8 mouse cellular contexts compared by ENCODE assay signal in the genomic region with DNA sequence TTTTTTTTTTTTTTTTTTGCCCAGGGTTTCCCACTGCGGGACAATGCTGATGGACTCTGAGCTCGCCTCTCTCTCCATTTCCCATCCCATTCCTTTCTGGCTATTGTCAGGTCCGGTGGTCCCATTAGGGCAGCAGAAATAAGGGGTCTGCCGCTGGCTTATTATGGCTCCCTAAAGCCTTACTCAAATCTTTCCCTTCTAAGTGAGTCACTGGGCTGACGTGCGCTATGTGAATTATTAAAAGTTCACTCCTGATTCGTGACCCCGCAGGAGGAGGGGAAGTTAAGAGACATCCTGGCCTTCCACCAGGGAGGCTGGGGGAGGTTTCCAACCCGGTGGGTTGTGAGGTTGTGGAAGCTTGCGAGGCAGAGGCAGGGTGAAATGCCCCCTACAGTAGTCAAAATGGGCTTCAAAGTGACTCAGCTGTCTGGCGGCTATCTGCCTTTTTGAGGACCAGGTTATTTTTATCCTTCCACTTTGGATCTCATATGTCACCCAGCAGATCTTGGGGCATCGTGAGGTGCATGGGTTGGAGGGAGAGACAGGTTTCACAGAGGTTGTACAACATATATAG. TPM values are rescaled to one million over a fixed set of nuclear protein-coding genes. Genes with fewer than 3 reads are reported as not detected.
A peak's percentile ranks its signal among the peaks of the same experiment; 100 is the strongest.
DNase-seq lines count a peak whose midpoint lies in the region; ATAC-seq and TF ChIP-seq lines count a peak whose summit lies in the region.

No protein-coding gene starts in this region.

- no peaks in the 10 kb centered on the region for H3K27me3 ChIP-seq in lung, postnatal 0 days (replicated peaks; ENCODE audit: insufficient read depth, low read length)
- H3K27me3 ChIP-seq in heart, embryonic 16.5 days (ENCODE audit: control insufficient read depth, insufficient read depth, low read length): no peaks in the 10 kb centered on the region
- H3K27me3 ChIP-seq in liver, postnatal 0 days (ENCODE audit: insufficient read depth, low read length): peaks cover 30% of the 10 kb centered on the region

- 1% methylated on average over 12 of the region's 12 CpGs for WGBS in lung, postnatal 0 days
- WGBS in heart, embryonic 16.5 days: 2% methylated on average over 12 of the region's 12 CpGs
- WGBS in liver, postnatal 0 days (ENCODE audit: insufficient replicate concordance): 7% methylated on average over 12 of the region's 12 CpGs

- no peaks in the 10 kb centered on the region for H3K9me3 ChIP-seq in lung, postnatal 0 days (ENCODE audit: low read length)
- no peaks in the 10 kb centered on the region for H3K9me3 ChIP-seq in heart, embryonic 16.5 days (replicated peaks; ENCODE audit: control insufficient read depth, low read length)
- H3K9me3 ChIP-seq in liver, postnatal 0 days (ENCODE audit: low read length): no peaks in the 10 kb centered on the region

- no peak for TF ChIP-seq POLR2A in embryonic fibroblast, embryonic 13.5 days (IDR thresholded peaks at IDR 0.05; ENCODE audit: low read depth, low read length)

- H3K27ac ChIP-seq in lung, postnatal 0 days (ENCODE audit: low read length): no peak overlapping the region; the same call in 1 of the 2 replicates
- 0 out of 2 replicates have a peak overlapping the region, but pooled peaks have one; percentile 1 for H3K27ac ChIP-seq in embryonic fibroblast, embryonic 13.5 days (ENCODE audit: insufficient read depth, low read length)
- peak overlapping the region; percentile 98 for H3K27ac ChIP-seq in heart, embryonic 16.5 days (ENCODE audit: low read length)
- no peak overlapping the region for H3K27ac ChIP-seq in liver, postnatal 0 days (ENCODE audit: low read depth)

- H3K4me1 ChIP-seq in lung, postnatal 0 days (ENCODE audit: insufficient read depth, low read depth, low read length): peaks cover 6% of the 10 kb centered on the region; the same call in 1 of the 2 replicates
- no peaks in the 10 kb centered on the region for H3K4me1 ChIP-seq in embryonic fibroblast, embryonic 13.5 days (ENCODE audit: control insufficient read depth, insufficient read depth, low read length)
- H3K4me1 ChIP-seq in heart, embryonic 16.5 days (ENCODE audit: control insufficient read depth, insufficient read depth, low read length): peaks cover 33% of the 10 kb centered on the region
- no peaks in the 10 kb centered on the region for H3K4me1 ChIP-seq in liver, postnatal 0 days (ENCODE audit: insufficient read depth)

- no peak for ATAC-seq in lung, postnatal 0 days
- 0 out of 2 replicates have a peak, but pooled peaks have one; percentile 14 for ATAC-seq in heart, embryonic 16.5 days (replicated peaks; ENCODE audit: extremely low read depth, insufficient read depth, low FRiP score)
- ATAC-seq in liver, postnatal 0 days: no peak

- no peak overlapping the region for H3K9ac ChIP-seq in lung, postnatal 0 days (replicated peaks; ENCODE audit: low read depth)
- peak overlapping the region; percentile 97 for H3K9ac ChIP-seq in heart, embryonic 16.5 days (ENCODE audit: low read length)
- no peak overlapping the region for H3K9ac ChIP-seq in liver, postnatal 0 days (replicated peaks)

- H3K4me3 ChIP-seq in lung, postnatal 0 days (ENCODE audit: low read depth, low read length): peak overlapping the region; percentile 61
- peak overlapping the region; percentile 72 for H3K4me3 ChIP-seq in embryonic fibroblast, embryonic 13.5 days (ENCODE audit: insufficient read depth, low read length)
- peak overlapping the region; percentile 93 for H3K4me3 ChIP-seq in heart, embryonic 16.5 days (ENCODE audit: low read length)
- H3K4me3 ChIP-seq in liver, postnatal 0 days (ENCODE audit: low read depth, low read length): no peak overlapping the region

- DNase-seq in lung, postnatal 0 days (ENCODE audit: low spot score): peak; percentile 8
- DNase-seq in lung, postnatal 4 days: no peak
- DNase-seq in liver, postnatal 0 days: no peak
- DNase-seq in spleen, adult 12 weeks (ENCODE audit: low spot score): no peak
- no peak for DNase-seq in thymus, postnatal 0 days (ENCODE audit: low spot score)
- no peak for DNase-seq in urinary bladder, postnatal 25 days (ENCODE audit: low spot score)

- H3K36me3 ChIP-seq in lung, postnatal 0 days (ENCODE audit: insufficient read depth, low read length): no peaks in the 10 kb centered on the region
- no peaks in the 10 kb centered on the region for H3K36me3 ChIP-seq in heart, embryonic 16.5 days (ENCODE audit: control insufficient read depth, insufficient read depth)
- H3K36me3 ChIP-seq in liver, postnatal 0 days (replicated peaks; ENCODE audit: insufficient read depth, low read length): no peaks in the 10 kb centered on the region

- no peak for TF ChIP-seq EP300 in lung, postnatal 0 days (IDR thresholded peaks at IDR 0.05)
- TF ChIP-seq EP300 in liver, postnatal 0 days (IDR thresholded peaks at IDR 0.05; ENCODE audit: low read depth): no peak

- TF ChIP-seq CTCF in lung, postnatal 0 days (IDR thresholded peaks at IDR 0.05): no peak
- TF ChIP-seq CTCF in embryonic fibroblast, embryonic 13.5 days (IDR thresholded peaks at IDR 0.05; ENCODE audit: borderline replicate concordance, insufficient read depth, low read length): no peak
- no peak for TF ChIP-seq CTCF in liver, postnatal 0 days (IDR thresholded peaks at IDR 0.05; ENCODE audit: low read depth)

- peak overlapping the region; percentile 90 for H3K4me2 ChIP-seq in lung, postnatal 0 days (replicated peaks; ENCODE audit: low read depth, low read length)
- peak overlapping the region; percentile 67 for H3K4me2 ChIP-seq in heart, embryonic 16.5 days (ENCODE audit: low read depth, low read length)
- H3K4me2 ChIP-seq in liver, postnatal 0 days (ENCODE audit: low read depth, low read length): peak overlapping the region; percentile 74; the same call in 1 of the 2 replicates

RNA-seq across cellular contexts. Expression of a gene that starts 1.1 kb away (rescaled TPM):
- 1.9 and 2.0 TPM in 2 replicates for polyA plus RNA-seq in lung, postnatal 0 days (2015; fragmentation: Nextera tagmentation; extraction: Ambion mirVana)
- 6.5 and 8.9 TPM in 2 replicates for polyA plus RNA-seq in embryonic fibroblast, embryonic 13.5 days (2011; ENCODE audit: insufficient read length, low read depth, missing spikeins)
- polyA plus RNA-seq in heart, embryonic 16.5 days (2015; fragmentation: Nextera tagmentation; extraction: Ambion mirVana): 58.1 and 63.2 TPM in 2 replicates
- 0.06 and 0.21 TPM in 2 replicates for polyA plus RNA-seq in liver, postnatal 0 days (2015; fragmentation: Nextera tagmentation; extraction: Ambion mirVana)
- polyA plus RNA-seq in thymus, postnatal 0 days (2015; fragmentation: Nextera tagmentation; extraction: Ambion mirVana): 0.22 and 0.38 TPM in 2 replicates

Comparison
In these comparisons a context has a peak if more than half of its experiments do, and no peak if none do; other contexts are left out.
1. H3K27ac ChIP-seq: peak in embryonic fibroblast, embryonic 13.5 days (single experiment) and heart, embryonic 16.5 days (single experiment); none in lung, postnatal 0 days (single experiment) and liver, postnatal 0 days (single experiment).
2. Peak in every context shown above with its lines, with median percentiles within 50 percentile points of each other: H3K4me2 ChIP-seq.